Mouse (Mus musculus): ENCODE data around the gene Arhgef3. TPM values are rescaled to one million over a fixed set of nuclear protein-coding genes. Genes with fewer than 3 reads are reported as not detected.

Gene Arhgef3
- polyA plus RNA-seq, 1 experiment from 2014 or later = 37.3 TPM

- no peak overlapping the region for H3K27ac ChIP-seq (ENCODE audit: low read length)
- H3K4me1 ChIP-seq (ENCODE audit: insufficient read depth, low read depth, low read length) = no peaks in the 10 kb centered on the region
- ATAC-seq = no peak
- WGBS = 87% methylated on average over 7 of the region's 7 CpGs
- no peaks in the 10 kb centered on the region; the same call in 1 of the 2 replicates for H3K9me3 ChIP-seq (ENCODE audit: low read length)
- no peak for DNase-seq (ENCODE audit: low spot score)
- H3K27me3 ChIP-seq (replicated peaks; ENCODE audit: insufficient read depth, low read length) = no peaks in the 10 kb centered on the region
- H3K36me3 ChIP-seq (ENCODE audit: insufficient read depth, low read length) = no peaks in the 10 kb centered on the region
- no peak for TF ChIP-seq EP300 (IDR thresholded peaks at IDR 0.05)
- TF ChIP-seq CTCF (IDR thresholded peaks at IDR 0.05) = no peak
- H3K4me2 ChIP-seq (replicated peaks; ENCODE audit: low read depth, low read length) = no peak overlapping the region
- H3K4me3 ChIP-seq (ENCODE audit: low read depth, low read length) = no peak overlapping the region
- H3K9ac ChIP-seq (replicated peaks; ENCODE audit: low read depth) = no peak overlapping the region
These were observed 296.8 kb downstream of the Arhgef3 start for GRCm38 (mm10) chr14:27411492-27411891.

GRCm38 (mm10) chr14:27412699-27413098, 298.0 kb downstream of the Arhgef3 start:
- 56% methylated on average over 8 of the region's 8 CpGs for WGBS
- Histone ChIP-seq H3K9me3 (ENCODE audit: low read length) (no peaks in the 10 kb centered on the region; the same call in 1 of the 2 replicates), H3K4me2 (replicated peaks; ENCODE audit: low read depth, low read length) (no peak overlapping the region), H3K27ac (ENCODE audit: low read length) (no peak overlapping the region), H3K9ac (replicated peaks; ENCODE audit: low read depth) (no peak overlapping the region), H3K4me3 (ENCODE audit: low read depth, low read length) (no peak overlapping the region), H3K36me3 (ENCODE audit: insufficient read depth, low read length) (no peaks in the 10 kb centered on the region), H3K27me3 (replicated peaks; ENCODE audit: insufficient read depth, low read length) (no peaks in the 10 kb centered on the region), H3K4me1 (ENCODE audit: insufficient read depth, low read depth, low read length) (no peaks in the 10 kb centered on the region)
- DNase-seq (ENCODE audit: low spot score) (peak; percentile 24), ATAC-seq (no peak)
- TF ChIP-seq EP300 (IDR thresholded peaks at IDR 0.05) (0 out of 2 replicates have a peak, but pooled peaks have one; percentile 12), CTCF (IDR thresholded peaks at IDR 0.05) (no peak)

- Histone ChIP-seq H3K9me3 (ENCODE audit: low read length) (no peaks in the 10 kb centered on the region; the same call in 1 of the 2 replicates), H3K4me1 (ENCODE audit: insufficient read depth, low read depth, low read length) (no peaks in the 10 kb centered on the region), H3K36me3 (ENCODE audit: insufficient read depth, low read length) (no peaks in the 10 kb centered on the region), H3K27me3 (replicated peaks; ENCODE audit: insufficient read depth, low read length) (no peaks in the 10 kb centered on the region), H3K4me2 (replicated peaks; ENCODE audit: low read depth, low read length) (no peak overlapping the region), H3K9ac (replicated peaks; ENCODE audit: low read depth) (no peak overlapping the region), H3K4me3 (ENCODE audit: low read depth, low read length) (no peak overlapping the region), H3K27ac (ENCODE audit: low read length) (no peak overlapping the region)
- ATAC-seq (no peak), DNase-seq (ENCODE audit: low spot score) (peak; percentile 84)
- 27% methylated on average over 4 of the region's 4 CpGs for WGBS
- 0 out of 2 replicates have a peak, but pooled peaks have one; percentile 36 for TF ChIP-seq EP300 (IDR thresholded peaks at IDR 0.05)
- peak; percentile 83 for TF ChIP-seq CTCF (IDR thresholded peaks at IDR 0.05)
These were observed 299.3 kb downstream of the Arhgef3 start for GRCm38 (mm10) chr14:27413961-27414360.

GRCm38 (mm10) chr14:27420816-27421215, 306.1 kb downstream of the Arhgef3 start:
- ATAC-seq (no peak), DNase-seq (ENCODE audit: low spot score) (no peak)
- Histone ChIP-seq H3K36me3 (ENCODE audit: insufficient read depth, low read length) (no peaks in the 10 kb centered on the region), H3K4me2 (replicated peaks; ENCODE audit: low read depth, low read length) (no peak overlapping the region), H3K9ac (replicated peaks; ENCODE audit: low read depth) (no peak overlapping the region), H3K4me1 (ENCODE audit: insufficient read depth, low read depth, low read length) (no peaks in the 10 kb centered on the region), H3K27me3 (replicated peaks; ENCODE audit: insufficient read depth, low read length) (no peaks in the 10 kb centered on the region), H3K4me3 (ENCODE audit: low read depth, low read length) (no peak overlapping the region), H3K9me3 (ENCODE audit: low read length) (no peaks in the 10 kb centered on the region), H3K27ac (ENCODE audit: low read length) (no peak overlapping the region)
- 72% methylated on average over 3 of the region's 3 CpGs for WGBS
- TF ChIP-seq EP300 (IDR thresholded peaks at IDR 0.05) (no peak), CTCF (IDR thresholded peaks at IDR 0.05) (no peak)

- Histone ChIP-seq H3K4me3 (ENCODE audit: low read depth, low read length) (no peak overlapping the region), H3K4me1 (ENCODE audit: insufficient read depth, low read depth, low read length) (no peaks in the 10 kb centered on the region), H3K27ac (ENCODE audit: low read length) (no peak overlapping the region), H3K9me3 (ENCODE audit: low read length) (no peaks in the 10 kb centered on the region), H3K27me3 (replicated peaks; ENCODE audit: insufficient read depth, low read length) (no peaks in the 10 kb centered on the region), H3K36me3 (ENCODE audit: insufficient read depth, low read length) (no peaks in the 10 kb centered on the region), H3K9ac (replicated peaks; ENCODE audit: low read depth) (no peak overlapping the region), H3K4me2 (replicated peaks; ENCODE audit: low read depth, low read length) (no peak overlapping the region)
- 94% methylated on average over 1 of the region's 1 CpGs for WGBS
- no peak for DNase-seq (ENCODE audit: low spot score)
- no peak for TF ChIP-seq CTCF (IDR thresholded peaks at IDR 0.05)
- no peak for TF ChIP-seq EP300 (IDR thresholded peaks at IDR 0.05)
- no peak for ATAC-seq
These were observed 307.6 kb downstream of the Arhgef3 start for GRCm38 (mm10) chr14:27422301-27422700.

- DNase-seq (ENCODE audit: low spot score) (peak; percentile 98), ATAC-seq (peak; percentile 96)
- H3K9me3 ChIP-seq (ENCODE audit: low read length) = no peaks in the 10 kb centered on the region
- H3K36me3 ChIP-seq (ENCODE audit: insufficient read depth, low read length) = no peaks in the 10 kb centered on the region
- H3K4me2 ChIP-seq (replicated peaks; ENCODE audit: low read depth, low read length) = peak within 1 kb of the TSS; percentile 92
- H3K4me1 ChIP-seq (ENCODE audit: insufficient read depth, low read depth, low read length) = no peaks in the 10 kb centered on the region
- 1% methylated on average over 42 of the region's 43 CpGs for WGBS
- H3K4me3 ChIP-seq (ENCODE audit: low read depth, low read length) = peak within 1 kb of the TSS; percentile 65
- no peaks in the 10 kb centered on the region for H3K27me3 ChIP-seq (replicated peaks; ENCODE audit: insufficient read depth, low read length)
- TF ChIP-seq EP300 (IDR thresholded peaks at IDR 0.05) = peak; percentile 36; the same call in 1 of the 2 replicates
- no peak for TF ChIP-seq CTCF (IDR thresholded peaks at IDR 0.05)
- H3K27ac ChIP-seq (ENCODE audit: low read length) = peak within 1 kb of the TSS; percentile 100
- H3K9ac ChIP-seq (replicated peaks; ENCODE audit: low read depth) = peak within 1 kb of the TSS; percentile 98
These were observed 313.9 kb downstream of the Arhgef3 start, which contains the start of gene Fam208a for GRCm38 (mm10) chr14:27428573-27428972. Gene Fam208a (plus strand): TSS chr14:27428834.

All from lung, postnatal 0 days (tissue).